Comparison of ENCODE assay signal across 8 mouse cellular contexts in the genomic region with DNA sequence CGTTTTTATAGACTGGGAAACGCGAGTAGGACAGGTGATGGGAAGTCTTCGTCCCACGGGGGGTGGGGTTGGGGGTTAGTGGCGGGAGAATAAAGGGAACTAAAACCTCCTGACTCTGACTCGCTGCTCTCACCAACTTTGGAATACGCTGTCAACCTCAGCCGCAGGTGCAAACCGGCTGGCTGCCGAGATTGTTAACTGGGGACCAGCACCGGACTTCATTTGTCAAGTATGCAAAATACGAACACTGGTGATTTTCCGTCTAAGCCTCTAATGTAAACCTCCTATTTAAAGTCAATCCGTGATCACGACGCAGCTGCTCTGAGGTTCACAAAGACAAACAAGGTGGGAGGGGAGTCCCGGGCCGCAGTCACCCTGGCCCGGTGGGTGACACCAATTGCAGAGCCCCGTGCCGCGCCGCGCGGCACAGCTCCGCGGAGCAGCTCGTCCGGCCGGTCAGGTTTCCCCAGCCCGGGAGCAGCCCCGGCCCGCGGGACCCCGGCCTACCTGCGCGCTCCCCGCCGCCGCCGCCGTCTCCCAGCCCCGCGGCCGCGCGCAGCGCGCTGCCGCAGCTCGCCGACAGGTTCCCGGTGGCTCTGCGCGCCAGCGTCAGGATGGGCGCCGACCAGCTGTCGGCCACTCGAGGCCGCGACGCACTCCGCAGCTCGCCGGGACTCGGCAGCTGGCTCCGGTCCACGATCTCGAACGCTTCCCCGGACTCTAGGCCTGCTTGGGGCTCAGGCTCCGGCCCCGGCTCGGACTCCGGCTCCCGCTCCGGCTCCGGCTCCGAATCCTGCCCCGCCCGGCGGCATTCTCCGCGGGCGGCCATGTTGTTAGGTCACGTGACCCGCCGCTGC. TPM values are rescaled to one million over a fixed set of nuclear protein-coding genes. Genes with fewer than 3 reads are reported as not detected.
DNase-seq lines count a peak whose midpoint lies in the region; ATAC-seq lines count a peak whose summit lies in the region.

Rufy1 (minus strand) TSS at position 849 of the 857 bp plus-strand sequence.

- H3K4me3 ChIP-seq in hindbrain, embryonic 14.5 days (replicated peaks; ENCODE audit: low read length) = peak within 1 kb of the TSS; percentile 65

- H3K9ac ChIP-seq in hindbrain, embryonic 14.5 days = peak within 1 kb of the TSS; percentile 86

- H3K4me1 ChIP-seq in hindbrain, embryonic 14.5 days (replicated peaks; ENCODE audit: control insufficient read depth, insufficient read depth, low read length) = peaks cover 11% of the 10 kb centered on the region

- peak; percentile 85 for ATAC-seq in hindbrain, embryonic 14.5 days (ENCODE audit: low FRiP score)

- under 1% methylated on average over 87 of the region's 90 CpGs for WGBS in hindbrain, embryonic 14.5 days

- H3K4me2 ChIP-seq in hindbrain, embryonic 14.5 days (replicated peaks) = peak within 1 kb of the TSS; percentile 75

- no peaks in the 10 kb centered on the region for H3K9me3 ChIP-seq in hindbrain, embryonic 14.5 days (ENCODE audit: control insufficient read depth, low read length)

- peak; percentile 80 for DNase-seq in R1 (ENCODE audit: low read depth, low spot score)
- DNase-seq in cerebellum, postnatal 25 days = peak; percentile 92
- DNase-seq in frontal cortex, postnatal 36 days (ENCODE audit: low spot score in 2 of 2) = peak; percentile 79 to 85
- peak; percentile 84 for DNase-seq in hindbrain, embryonic 14.5 days (ENCODE audit: low spot score)
- peak; percentile 69 to 76 for DNase-seq in layer of hippocampus, postnatal 25 days (ENCODE audit: extremely low spot score in 1 of 2, low spot score in 1 of 2)
- peak; percentile 81 for DNase-seq in lung, postnatal 25 days (ENCODE audit: low spot score)
- peak; percentile 75 for DNase-seq in retina, adult 2 months (ENCODE audit: low read depth, low spot score)
- DNase-seq in thymus, postnatal 25 days = peak; percentile 85

- peak within 1 kb of the TSS; percentile 96 for H3K27ac ChIP-seq in hindbrain, embryonic 14.5 days

- H3K36me3 ChIP-seq in hindbrain, embryonic 14.5 days (replicated peaks; ENCODE audit: control insufficient read depth, insufficient read depth) = no peaks in the 10 kb centered on the region

- H3K27me3 ChIP-seq in hindbrain, embryonic 14.5 days (ENCODE audit: control insufficient read depth, insufficient read depth, low read length) = no peaks in the 10 kb centered on the region

RNA-seq across cellular contexts. Expression of gene Rufy1, which starts in this region (rescaled TPM):
- 27.0 and 27.7 TPM in 2 replicates for polyA plus RNA-seq in hindbrain, embryonic 14.5 days (2014; fragmentation: Nextera tagmentation; extraction: Ambion mirVana)
- 10 to 100 TPM; 26.7 to 30.3 TPM for total RNA-seq in layer of hippocampus, postnatal 25 days (2021)

Comparison
In these comparisons a context has a peak if more than half of its experiments do, and no peak if none do; other contexts are left out.
1. Peak in every context shown above with its lines: DNase-seq, ATAC-seq, H3K4me3 ChIP-seq and H3K27ac ChIP-seq.